Mouse (Mus musculus) MEL (cell line): ENCODE data around the gene Vsig2. TPM values are rescaled to one million over a fixed set of nuclear protein-coding genes. Genes with fewer than 3 reads are reported as not detected.

Experiments used
- DNase-seq: peaks from one replicate; pipeline ENCODE4 v3.0.0; 2011; ENCODE audit warnings: low read depth, low spot score
- H3K27ac ChIP-seq: 2 replicates; pipeline ENCODE4 v1.5.1; 2012; ENCODE audit warnings: low read depth, mild to moderate bottlenecking, control low read depth, low read length, moderate library complexity; ENCODE audit not compliant: control insufficient read depth
- H3K27me3 ChIP-seq, 2 experiments: fragments of 150-350 bp in 1 of 2; sonication (generic) in 1 of 2; 2 replicates each; pipeline ENCODE4 v1.6.1; 2012; ENCODE audit warnings: low read length in 2 of 2, mild to moderate bottlenecking in 2 of 2, improper control_type of control experiment in 1 of 2, moderate library complexity in 1 of 2; ENCODE audit not compliant: insufficient read depth in 2 of 2, control insufficient read depth in 1 of 2
- H3K36me3 ChIP-seq, 2 experiments: 2 replicates each; pipeline ENCODE4 v1.6.1; 2012 to 2014; ENCODE audit warnings: low read length in 2 of 2, improper control_type of control experiment in 1 of 2, inconsistent platforms in 1 of 2, mild to moderate bottlenecking in 1 of 2; ENCODE audit not compliant: insufficient read depth in 2 of 2, control insufficient read depth in 1 of 2
- H3K4me1 ChIP-seq, 2 experiments: fragments of 150-350 bp in 1 of 2; sonication (generic) in 1 of 2; 2 replicates each; pipeline ENCODE4 v1.6.1; 2012; ENCODE audit warnings: low read length in 2 of 2, improper control_type of control experiment in 1 of 2, mild to moderate bottlenecking in 1 of 2; ENCODE audit not compliant: insufficient read depth in 2 of 2, control insufficient read depth in 1 of 2
- H3K4me3 ChIP-seq, 2 experiments: fragments of 150-350 bp in 1 of 2; sonication (generic) in 1 of 2; 2 replicates each; pipeline ENCODE4 v1.5.1; 2012; ENCODE audit warnings: low read depth in 2 of 2, low read length in 2 of 2, mild to moderate bottlenecking in 2 of 2, moderate library complexity in 2 of 2, control low read depth in 1 of 2, improper control_type of control experiment in 1 of 2; ENCODE audit not compliant: control insufficient read depth in 1 of 2, insufficient read depth in 1 of 2
- H3K79me2 ChIP-seq: 2 replicates; pipeline ENCODE4 v1.6.1; 2012; ENCODE audit warnings: mild to moderate bottlenecking, low read length, moderate library complexity; ENCODE audit not compliant: control insufficient read depth, poor library complexity, insufficient read depth
- H3K9ac ChIP-seq: 2 replicates; pipeline ENCODE4 v1.6.1; 2012; ENCODE audit warnings: low read depth, mild to moderate bottlenecking, control low read depth, low read length, moderate library complexity; ENCODE audit not compliant: control insufficient read depth, poor library complexity, severe bottlenecking
- H3K9me3 ChIP-seq: fragments of 150-350 bp; sonication (generic); replicated peaks from 2 replicates; pipeline ENCODE4 v1.6.1; 2012; ENCODE audit warnings: mild to moderate bottlenecking, low read length, improper control_type of control experiment, moderate library complexity; ENCODE audit not compliant: insufficient read depth
- CHD1 ChIP-seq: IDR thresholded peaks from 2 replicates; pipeline ENCODE4 v1.6.1; 2012; ENCODE audit warnings: low read depth, mild to moderate bottlenecking, inconsistent platforms, low read length, improper control_type of control experiment
- CHD2 ChIP-seq: IDR thresholded peaks from 2 replicates; pipeline ENCODE4 v1.6.1; 2011; ENCODE audit warnings: low read length, improper control_type of control experiment
- CTCF ChIP-seq, 3 experiments: IDR thresholded peaks in 2 of 3; conservative IDR thresholded peaks in 1 of 3; 2 replicates each; pipeline ENCODE4 v1.5.1; 2011 to 2012; ENCODE audit warnings: low read length in 3 of 3, low read depth in 2 of 3, mild to moderate bottlenecking in 2 of 3, improper control_type of control experiment in 1 of 3, inconsistent platforms in 1 of 3, mixed read lengths in 1 of 3, moderate library complexity in 1 of 3; ENCODE audit not compliant: control insufficient read depth in 1 of 3, insufficient read depth in 1 of 3, poor library complexity in 1 of 3, severe bottlenecking in 1 of 3
- E2F4 ChIP-seq: IDR thresholded peaks from 2 replicates; pipeline ENCODE4 v1.6.1; 2011; ENCODE audit warnings: low read depth, low read length, improper control_type of control experiment, borderline replicate concordance
- GATA1 ChIP-seq: IDR thresholded peaks from 2 replicates; pipeline ENCODE4 v1.6.1; 2011; ENCODE audit warnings: low read depth, low read length, improper control_type of control experiment
- HCFC1 ChIP-seq: IDR thresholded peaks from 2 replicates; pipeline ENCODE4 v1.6.1; 2012; ENCODE audit warnings: low read depth, mild to moderate bottlenecking, inconsistent platforms, low read length, improper control_type of control experiment, moderate library complexity
- KAT2A ChIP-seq: conservative IDR thresholded peaks from 2 replicates; pipeline ENCODE4 v1.6.1; 2012; ENCODE audit warnings: low read depth, low read length, improper control_type of control experiment, inconsistent platforms
- MAZ ChIP-seq: IDR thresholded peaks from 2 replicates; pipeline ENCODE4 v1.6.1; 2012; ENCODE audit warnings: low read depth, mild to moderate bottlenecking, inconsistent platforms, low read length, improper control_type of control experiment
- MXI1 ChIP-seq: IDR thresholded peaks from 2 replicates; pipeline ENCODE4 v1.6.1; 2011; ENCODE audit warnings: mild to moderate bottlenecking, low read depth, low read length, improper control_type of control experiment
- MYC ChIP-seq: IDR thresholded peaks from 2 replicates; pipeline ENCODE4 v1.6.1; 2011; ENCODE audit warnings: low read depth, mild to moderate bottlenecking, low read length, improper control_type of control experiment, moderate library complexity
- NELFE ChIP-seq: IDR thresholded peaks from 2 replicates; pipeline ENCODE4 v1.6.1; 2011; ENCODE audit warnings: low read depth, low read length, improper control_type of control experiment
- NRF1 ChIP-seq: IDR thresholded peaks from 2 replicates; pipeline ENCODE4 v1.6.1; 2014; ENCODE audit warnings: low read depth, mild to moderate bottlenecking, inconsistent platforms, low read length, improper control_type of control experiment, moderate library complexity; ENCODE audit not compliant: poor library complexity, insufficient read depth, severe bottlenecking
- POLR2A ChIP-seq, 2 experiments: IDR thresholded peaks; 2 replicates each; pipeline ENCODE4 v1.6.1; 2011 to 2012; ENCODE audit warnings: low read length in 2 of 2, mild to moderate bottlenecking in 2 of 2, control low read depth in 1 of 2, improper control_type of control experiment in 1 of 2, low read depth in 1 of 2, moderate library complexity in 1 of 2; ENCODE audit not compliant: control insufficient read depth in 1 of 2, insufficient read depth in 1 of 2, poor library complexity in 1 of 2
- POLR2AphosphoS2 ChIP-seq: IDR thresholded peaks from 2 replicates; pipeline ENCODE4 v1.6.1; 2011; ENCODE audit warnings: low read length, improper control_type of control experiment
- RAD21 ChIP-seq: IDR thresholded peaks from 2 replicates; pipeline ENCODE4 v1.6.1; 2011; ENCODE audit warnings: mild to moderate bottlenecking, low read depth, low read length, improper control_type of control experiment
- RCOR1 ChIP-seq: IDR thresholded peaks from 2 replicates; pipeline ENCODE4 v1.6.1; 2012; ENCODE audit warnings: low read depth, mild to moderate bottlenecking, inconsistent platforms, low read length, improper control_type of control experiment
- SMC3 ChIP-seq: IDR thresholded peaks from 2 replicates; pipeline ENCODE4 v1.6.1; 2011; ENCODE audit warnings: low read depth, low read length, improper control_type of control experiment
- TAL1 ChIP-seq: IDR thresholded peaks from 2 replicates; pipeline ENCODE4 v1.6.1; 2012; ENCODE audit warnings: mild to moderate bottlenecking, inconsistent platforms, low read length, moderate library complexity, mixed read lengths
- TBP ChIP-seq: IDR thresholded peaks from 2 replicates; pipeline ENCODE4 v1.8.0; 2011; ENCODE audit warnings: low read depth, low read length, improper control_type of control experiment
- TCF12 ChIP-seq: IDR thresholded peaks from 2 replicates; pipeline ENCODE4 v1.6.1; 2014; ENCODE audit warnings: low read depth, mild to moderate bottlenecking, inconsistent platforms, low read length, improper control_type of control experiment, moderate library complexity
- USF1 ChIP-seq: IDR thresholded peaks from 2 replicates; pipeline ENCODE4 v1.6.1; 2014; ENCODE audit warnings: low read depth, mild to moderate bottlenecking, inconsistent platforms, low read length, improper control_type of control experiment, moderate library complexity
- ZC3H11A ChIP-seq: IDR thresholded peaks from 2 replicates; pipeline ENCODE4 v1.6.1; 2012; ENCODE audit warnings: low read depth, mild to moderate bottlenecking, inconsistent platforms, low read length, improper control_type of control experiment
- ZKSCAN1 ChIP-seq: IDR thresholded peaks from 2 replicates; pipeline ENCODE4 v1.6.1; 2012; ENCODE audit warnings: low read depth, mild to moderate bottlenecking, inconsistent platforms, low read length, improper control_type of control experiment, moderate library complexity
- polyA plus RNA-seq, 2 experiments: library from polyadenylated mRNA; stranded (reverse) in 1 of 2; unstranded in 1 of 2; fragments of >175 nt in 1 of 2; fragments of >200 nt in 1 of 2; gene quantifications; 2 replicates each; pipeline versions ENCODE4 v1.2.1 to v1.2.4; 2012; ENCODE audit warnings: low replicate concordance in 2 of 2, low read depth in 1 of 2; ENCODE audit not compliant: insufficient read length in 2 of 2, insufficient read depth in 1 of 2, missing spikeins in 1 of 2
- total RNA-seq: library from RNA; depleted of rRNA; stranded (reverse); fragments of 300-350 nt; gene quantifications from 2 replicates; pipeline ENCODE4 v1.2.3, GENCODE M21; 2012

Vsig2 gene
- total and polyA plus RNA-seq, 3 experiments = 0.64 TPM; not detected in 2

- Histone ChIP-seq H3K9ac (no peak overlapping the region), H3K27ac (no peak overlapping the region), H3K27me3 (no peaks in the 10 kb centered on the region), H3K4me3 (no peak overlapping the region), H3K4me1 (no peaks in the 10 kb centered on the region), H3K79me2 (no peaks in the 10 kb centered on the region), H3K9me3 (no peaks in the 10 kb centered on the region), H3K36me3 (no peaks in the 10 kb centered on the region)
- no peak for DNase-seq
- TF ChIP-seq ZKSCAN1 = no peak
- no peak for TF ChIP-seq GATA1
- TF ChIP-seq CTCF (IDR thresholded peaks at IDR 0.05 in 2 of 3, conservative IDR thresholded peaks at IDR 0.05 in 1 of 3; ENCODE audit: control insufficient read depth in 1 of 3, insufficient read depth in 1 of 3, low read depth in 2 of 3, low read length in 3 of 3, poor library complexity in 1 of 3, severe bottlenecking in 1 of 3) = peak in 2 of 3 experiments; percentile 9 to 27; a peak in 3 of 6 replicates
- TF ChIP-seq RAD21 = no peak
- TF ChIP-seq MYC = no peak
- TF ChIP-seq NRF1 = no peak
- no peak for TF ChIP-seq CHD2
- no peak for TF ChIP-seq TBP
Measured at GRCm38 (mm10) chr9:37544447-37545165, 5.6 kb downstream of the Vsig2 start.

- Histone ChIP-seq H3K9me3 (no peaks in the 10 kb centered on the region), H3K36me3 (no peaks in the 10 kb centered on the region), H3K9ac (no peak overlapping the region), H3K4me3 (no peak overlapping the region), H3K4me1 (no peaks in the 10 kb centered on the region), H3K27ac (no peak overlapping the region), H3K27me3 (no peaks in the 10 kb centered on the region), H3K79me2 (no peaks in the 10 kb centered on the region)
- TF ChIP-seq KAT2A = no peak
- TF ChIP-seq MAZ = no peak
- no peak for TF ChIP-seq ZKSCAN1
- TF ChIP-seq RAD21 = no peak
- no peak for TF ChIP-seq E2F4
- TF ChIP-seq TCF12 = no peak
- TF ChIP-seq NELFE = no peak
- no peak for DNase-seq
Measured at GRCm38 (mm10) chr9:37545166-37545610, 6.1 kb downstream of the Vsig2 start.

- TF ChIP-seq MXI1 (no peak), POLR2AphosphoS2 (no peak), CHD1 (no peak), TAL1 (no peak), HCFC1 (no peak), NELFE (no peak), RCOR1 (no peak), SMC3 (no peak), MAZ (no peak), TBP (no peak), POLR2A (IDR thresholded peaks at IDR 0.05; ENCODE audit: control insufficient read depth in 1 of 2, insufficient read depth in 1 of 2, low read depth in 1 of 2, low read length in 2 of 2, poor library complexity in 1 of 2) (no peak), ZC3H11A (no peak), USF1 (no peak), GATA1 (no peak)
- Histone ChIP-seq H3K9ac (no peak overlapping the region), H3K9me3 (no peaks in the 10 kb centered on the region), H3K4me1 (no peaks in the 10 kb centered on the region), H3K79me2 (no peaks in the 10 kb centered on the region), H3K27me3 (no peaks in the 10 kb centered on the region), H3K27ac (no peak overlapping the region), H3K4me3 (no peak overlapping the region), H3K36me3 (peaks cover 0 to 4% of the 10 kb centered on the region in 2 experiments; a peak in 1 of 4 replicates)
- DNase-seq = no peak
Measured at GRCm38 (mm10) chr9:37545847-37546452, 6.9 kb downstream of the Vsig2 start.
